ENCODE assay signal across 18 mouse cellular contexts in genomic region chr13:4970081-4970892, GRCm38 (mm10).
DNase-seq lines count a peak whose midpoint lies in the region; ATAC-seq and TF ChIP-seq lines count a peak whose summit lies in the region.
"Had no signal": no experiment of that assay in that cellular context is flagged by ENCODE, and none has a peak within 500 bp of the region (broad histone marks: within the 10 kb centered on the region; RNA-seq: fewer than 3 reads in every experiment).

No protein-coding gene starts in this region.

- no peak overlapping the region for H3K4me3 ChIP-seq in forebrain, embryonic 14.5 days (ENCODE audit: low read depth, low read length)
- H3K4me3 ChIP-seq in forebrain, embryonic 12.5 days (replicated peaks) = no peak overlapping the region
- H3K4me3 ChIP-seq in midbrain, postnatal 0 days (ENCODE audit: low read depth, low read length) = no peak overlapping the region
- H3K4me3 ChIP-seq in midbrain, embryonic 11.5 days (ENCODE audit: low read depth, low read length) = no peak overlapping the region
- H3K4me3 ChIP-seq: gastrocnemius, adult 2 months; limb, embryonic 12.5 days; liver, embryonic 15.5 days; neural tube, embryonic 15.5 days had no signal

- no peaks in the 10 kb centered on the region for H3K36me3 ChIP-seq in forebrain, embryonic 14.5 days (ENCODE audit: control insufficient read depth, insufficient read depth, low read length)
- no peaks in the 10 kb centered on the region for H3K36me3 ChIP-seq in forebrain, embryonic 12.5 days (replicated peaks)
- no peaks in the 10 kb centered on the region for H3K36me3 ChIP-seq in midbrain, postnatal 0 days (ENCODE audit: insufficient read depth, low read length)
- H3K36me3 ChIP-seq in midbrain, embryonic 11.5 days (ENCODE audit: control insufficient read depth, insufficient read depth, low read length) = no peaks in the 10 kb centered on the region
- H3K36me3 ChIP-seq: limb, embryonic 12.5 days; liver, embryonic 15.5 days; neural tube, embryonic 15.5 days had no signal

- 71% methylated on average over 2 of the region's 2 CpGs for WGBS in forebrain, embryonic 14.5 days
- WGBS in forebrain, embryonic 12.5 days = 83% methylated on average over 2 of the region's 2 CpGs
- WGBS in midbrain, postnatal 0 days = 78% methylated on average over 2 of the region's 2 CpGs
- 76% methylated on average over 2 of the region's 2 CpGs for WGBS in midbrain, embryonic 11.5 days

- no peaks in the 10 kb centered on the region for H3K27me3 ChIP-seq in forebrain, embryonic 14.5 days (replicated peaks; ENCODE audit: control insufficient read depth, insufficient read depth, low read length)
- no peaks in the 10 kb centered on the region for H3K27me3 ChIP-seq in forebrain, embryonic 12.5 days
- H3K27me3 ChIP-seq in midbrain, postnatal 0 days (ENCODE audit: insufficient read depth, low read length) = no peaks in the 10 kb centered on the region
- H3K27me3 ChIP-seq in midbrain, embryonic 11.5 days (ENCODE audit: control insufficient read depth, insufficient read depth, low read length) = no peaks in the 10 kb centered on the region
- H3K27me3 ChIP-seq: limb, embryonic 12.5 days; liver, embryonic 15.5 days; neural tube, embryonic 15.5 days had no signal

- H3K9me3 ChIP-seq in forebrain, embryonic 14.5 days (replicated peaks; ENCODE audit: control insufficient read depth, low read length) = no peaks in the 10 kb centered on the region
- H3K9me3 ChIP-seq in forebrain, embryonic 12.5 days = no peaks in the 10 kb centered on the region
- no peaks in the 10 kb centered on the region for H3K9me3 ChIP-seq in midbrain, postnatal 0 days (ENCODE audit: low read length)
- H3K9me3 ChIP-seq in midbrain, embryonic 11.5 days (ENCODE audit: control insufficient read depth, low read length) = no peaks in the 10 kb centered on the region
- H3K9me3 ChIP-seq: limb, embryonic 12.5 days; liver, embryonic 15.5 days; neural tube, embryonic 15.5 days had no signal

- TF ChIP-seq CTCF in midbrain, postnatal 0 days (IDR thresholded peaks at IDR 0.05) = no peak

- H3K9ac ChIP-seq in forebrain, embryonic 14.5 days (ENCODE audit: low read length) = no peak overlapping the region
- H3K9ac ChIP-seq in forebrain, embryonic 12.5 days = no peak overlapping the region
- H3K9ac ChIP-seq in midbrain, postnatal 0 days (replicated peaks; ENCODE audit: low read length, poor library complexity, severe bottlenecking) = no peak overlapping the region
- H3K9ac ChIP-seq in midbrain, embryonic 11.5 days (ENCODE audit: low read length) = no peak overlapping the region
- H3K9ac ChIP-seq: limb, embryonic 12.5 days; liver, embryonic 15.5 days; neural tube, embryonic 15.5 days had no signal

- H3K4me2 ChIP-seq in forebrain, embryonic 14.5 days (ENCODE audit: low read length) = no peak overlapping the region
- no peak overlapping the region for H3K4me2 ChIP-seq in forebrain, embryonic 12.5 days
- H3K4me2 ChIP-seq in midbrain, postnatal 0 days (ENCODE audit: low read depth, low read length, poor library complexity, severe bottlenecking) = no peak overlapping the region
- H3K4me2 ChIP-seq in midbrain, embryonic 11.5 days = no peak overlapping the region
- H3K4me2 ChIP-seq: limb, embryonic 12.5 days; liver, embryonic 15.5 days; neural tube, embryonic 15.5 days had no signal

- no peaks in the 10 kb centered on the region for H3K4me1 ChIP-seq in forebrain, embryonic 14.5 days (ENCODE audit: control insufficient read depth, insufficient read depth, low read length)
- no peaks in the 10 kb centered on the region for H3K4me1 ChIP-seq in forebrain, embryonic 12.5 days
- H3K4me1 ChIP-seq in midbrain, postnatal 0 days (ENCODE audit: insufficient read depth, low read length) = no peaks in the 10 kb centered on the region
- H3K4me1 ChIP-seq in midbrain, embryonic 11.5 days (ENCODE audit: control insufficient read depth, insufficient read depth, low read length) = no peaks in the 10 kb centered on the region
- H3K4me1 ChIP-seq: liver, embryonic 15.5 days; neural tube, embryonic 15.5 days had no signal

- DNase-seq in forebrain, embryonic 14.5 days (ENCODE audit: low spot score) = peak; percentile 54
- peak; percentile 3 for DNase-seq in layer of hippocampus, adult 9-10 months (ENCODE audit: low spot score)
- no peak for DNase-seq in layer of hippocampus, postnatal 14 days (ENCODE audit: low spot score in 2 of 2)
- peak; percentile 24 for DNase-seq in midbrain, postnatal 0 days (ENCODE audit: low spot score)
- DNase-seq in midbrain, embryonic 11.5 days (ENCODE audit: low spot score, missing footprints) = no peak
- DNase-seq: adrenal gland, adult 8-10 months; cerebellum, adult 8-10 months; gastrocnemius, adult 2 months; heart, adult 11 months; kidney, adult 18-20 months; kidney, postnatal 36 days; thymus, postnatal 25 days had no signal

- H3K27ac ChIP-seq in forebrain, embryonic 14.5 days (ENCODE audit: low read depth, low read length) = no peak overlapping the region
- no peak overlapping the region for H3K27ac ChIP-seq in forebrain, embryonic 12.5 days
- H3K27ac ChIP-seq in midbrain, postnatal 0 days (ENCODE audit: low read depth, low read length) = no peak overlapping the region
- H3K27ac ChIP-seq in midbrain, embryonic 11.5 days (ENCODE audit: low read depth, low read length) = no peak overlapping the region
- H3K27ac ChIP-seq: gastrocnemius, adult 2 months; limb, embryonic 12.5 days; liver, embryonic 15.5 days; neural tube, embryonic 15.5 days had no signal

- no peak for ATAC-seq in forebrain, embryonic 14.5 days
- no peak for ATAC-seq in forebrain, embryonic 12.5 days (ENCODE audit: low FRiP score)
- ATAC-seq in midbrain, postnatal 0 days (ENCODE audit: low FRiP score) = no peak
- ATAC-seq in midbrain, embryonic 11.5 days (ENCODE audit: low FRiP score) = no peak
- ATAC-seq in megakaryocyte progenitor cell, adult 5-6 weeks (replicated peaks; ENCODE audit: poor library complexity) = no peak
- ATAC-seq: hindbrain, embryonic 16.5 days had no signal

Comparison
In these comparisons a context has a peak if more than half of its experiments do, and no peak if none do; other contexts are left out.
1. DNase-seq: peak in forebrain, embryonic 14.5 days (single experiment), layer of hippocampus, adult 9-10 months (single experiment) and midbrain, postnatal 0 days (single experiment); none in layer of hippocampus, postnatal 14 days (0 of 2) and midbrain, embryonic 11.5 days (single experiment).